Mouse (Mus musculus): ENCODE results near the gene Inpp4b.

DNA sequence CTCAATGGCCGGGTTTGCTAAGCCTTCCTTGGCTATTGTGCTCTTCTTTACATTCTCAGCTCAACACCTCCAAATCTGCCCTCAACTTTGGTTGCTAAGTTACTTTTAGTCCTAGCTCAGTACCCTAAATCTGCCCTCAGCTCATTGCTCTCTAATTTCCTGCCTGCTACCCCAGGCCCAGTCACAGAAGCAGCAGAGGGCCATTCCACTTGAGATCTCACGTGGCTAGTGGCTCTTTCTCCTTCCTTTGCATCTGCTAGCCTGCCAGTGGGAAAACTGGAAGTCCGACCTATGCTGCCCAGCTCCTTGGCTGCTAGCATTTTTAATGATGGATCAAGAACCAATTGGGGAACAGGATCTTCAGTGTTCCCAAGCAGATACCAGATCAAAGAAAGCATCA, 472.4 kb downstream of the Inpp4b start:
- TF ChIP-seq POLR2A (IDR thresholded peaks at IDR 0.05; ENCODE audit: control insufficient read depth, extremely low read depth, insufficient read depth, low read length, poor library complexity): no peak
- TF ChIP-seq CTCF (IDR thresholded peaks at IDR 0.05; ENCODE audit: borderline replicate concordance, control insufficient read depth, extremely low read depth, insufficient read depth, low read length, poor library complexity): no peak
